Mouse (Mus musculus) kidney, embryonic 16.5 days (tissue): ENCODE results near the gene Mylk. TPM values are rescaled to one million over a fixed set of nuclear protein-coding genes. Genes with fewer than 3 reads are reported as not detected.

Experiments used
- ATAC-seq: fragments of 200-750 bp; cut with Nextera tagmentation; 2 replicates; pipeline ENCODE4 v1.8.0; 2017; ENCODE audit warnings: moderate TSS enrichment; ENCODE audit not compliant: low FRiP score, low TSS enrichment
- H3K27ac ChIP-seq: fragments of 300-500 bp; sonication (generic); 2 replicates; pipeline ENCODE4 v1.5.1; 2014; ENCODE audit warnings: low read length
- H3K27me3 ChIP-seq: fragments of 300-500 bp; sonication (generic); 2 replicates; pipeline ENCODE4 v1.6.1; 2014; ENCODE audit warnings: low read length, control low read depth, mixed read lengths; ENCODE audit not compliant: insufficient read depth
- H3K36me3 ChIP-seq: fragments of 300-500 bp; sonication (generic); 2 replicates; pipeline ENCODE4 v1.6.1; 2014; ENCODE audit warnings: low read length, control low read depth, mixed read lengths; ENCODE audit not compliant: insufficient read depth
- H3K4me1 ChIP-seq: fragments of 300-500 bp; sonication (generic); 2 replicates; pipeline ENCODE4 v1.6.1; 2014; ENCODE audit warnings: low read length, control low read depth, mixed read lengths; ENCODE audit not compliant: insufficient read depth
- H3K4me2 ChIP-seq: fragments of 300-500 bp; sonication (generic); replicated peaks from 2 replicates; pipeline ENCODE4 v1.6.1; 2014; ENCODE audit warnings: low read depth, low read length
- H3K4me3 ChIP-seq: fragments of 300-500 bp; sonication (generic); 2 replicates; pipeline ENCODE4 v1.5.1; 2014; ENCODE audit warnings: mild to moderate bottlenecking, low read length
- H3K9ac ChIP-seq: fragments of 300-500 bp; sonication (generic); replicated peaks from 2 replicates; pipeline ENCODE4 v1.6.1; 2014; ENCODE audit warnings: low read length
- H3K9me3 ChIP-seq: fragments of 300-500 bp; sonication (generic); 2 replicates; pipeline ENCODE4 v1.6.1; 2016; ENCODE audit warnings: low read length, control low read depth
- WGBS: fragments of 180-500 bp; shearing (Covaris S2); extraction: QIAGEN DNeasy Blood & Tissue Kit; methylation state at CpG from one replicate; pipeline ENCODE4 v1.1.7; 2014; 5-methylcytosine and 5-hydroxymethylcytosine counted together
- polyA plus RNA-seq: library from polyadenylated mRNA; unstranded; fragments of >200 nt; fragmentation: Nextera tagmentation; extraction: Ambion mirVana; gene quantifications from 2 replicates; pipeline ENCODE4 v1.2.1, GENCODE M21; 2015

Gene Mylk
- polyA plus RNA-seq, 1 experiment from 2014 or later, result 110 TPM

DNA sequence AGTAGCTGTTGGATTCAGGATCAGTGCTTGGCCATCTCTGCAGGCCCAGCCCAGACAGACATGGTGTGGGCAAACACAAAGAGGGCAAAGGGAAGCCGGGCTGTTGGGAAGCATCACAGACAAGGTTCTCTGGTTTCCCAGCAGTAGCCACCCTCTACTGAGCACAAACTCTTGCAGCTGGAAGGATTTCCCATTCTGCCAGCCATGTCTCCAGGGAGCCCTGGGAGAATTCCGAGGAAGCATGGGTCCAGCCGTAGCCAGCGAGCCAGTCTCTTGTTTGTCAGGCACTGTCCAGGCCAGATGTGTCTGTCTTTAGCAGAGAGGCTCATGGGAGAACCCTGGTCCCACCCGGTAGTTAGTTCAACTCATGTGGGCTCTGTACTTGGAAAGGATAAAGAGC, 215.2 kb downstream of the Mylk start:
- H3K9ac ChIP-seq, result peak overlapping the region; percentile 37; the same call in 1 of the 2 replicates
- peaks cover 58% of the 10 kb centered on the region for H3K4me1 ChIP-seq
- no peak overlapping the region for H3K4me2 ChIP-seq
- H3K9me3 ChIP-seq, result no peaks in the 10 kb centered on the region
- 62% methylated on average over 5 of the region's 5 CpGs for WGBS
- peak overlapping the region; percentile 88 for H3K27ac ChIP-seq
- H3K36me3 ChIP-seq, result peaks cover 11% of the 10 kb centered on the region
- no peak for ATAC-seq
- H3K27me3 ChIP-seq, result no peaks in the 10 kb centered on the region
- H3K4me3 ChIP-seq, result no peak overlapping the region

GRCm38 (mm10) chr16:34960866-34961582, 216.0 kb downstream of the Mylk start:
- no peaks in the 10 kb centered on the region for H3K9me3 ChIP-seq

DNA sequence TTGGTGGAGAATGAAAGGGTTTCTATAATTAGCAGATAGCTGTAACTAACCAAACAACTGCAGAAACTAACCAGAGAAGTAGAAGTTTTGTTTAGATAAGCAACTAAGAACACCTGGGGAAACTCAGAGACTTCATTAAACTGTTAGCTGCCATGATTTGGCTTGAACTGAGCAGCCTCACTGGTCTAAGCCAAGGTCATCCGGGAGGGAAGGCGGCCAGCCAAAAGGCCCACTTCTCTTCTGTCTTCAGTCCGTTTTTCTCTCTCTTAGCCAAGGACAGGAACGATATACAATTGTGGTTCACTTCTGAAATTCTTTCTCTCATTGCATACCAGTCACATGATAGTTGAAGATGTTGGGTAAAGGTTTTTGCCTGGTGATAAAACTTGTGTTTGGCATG, 217.3 kb downstream of the Mylk start:
- peak overlapping the region; percentile 85 for H3K27ac ChIP-seq
- peaks cover 74% of the 10 kb centered on the region for H3K4me1 ChIP-seq
- no peak overlapping the region for H3K4me2 ChIP-seq
- no peaks in the 10 kb centered on the region for H3K27me3 ChIP-seq
- WGBS, result 47% methylated on average over 4 of the region's 4 CpGs
- H3K36me3 ChIP-seq, result peaks cover 7% of the 10 kb centered on the region
- H3K4me3 ChIP-seq, result no peak overlapping the region
- H3K9me3 ChIP-seq, result no peaks in the 10 kb centered on the region
- no peak for ATAC-seq
- H3K9ac ChIP-seq, result no peak overlapping the region

More at GRCm38 (mm10) chr16:34960866-34961582, 216.0 kb downstream of the Mylk start:
- no peak overlapping the region for H3K4me3 ChIP-seq
- peaks cover 61% of the 10 kb centered on the region for H3K4me1 ChIP-seq
- peaks cover 7% of the 10 kb centered on the region for H3K36me3 ChIP-seq
- no peak overlapping the region for H3K4me2 ChIP-seq
- 41% methylated on average over 9 of the region's 9 CpGs for WGBS
- H3K27me3 ChIP-seq, result no peaks in the 10 kb centered on the region
- H3K9ac ChIP-seq, result no peak overlapping the region
- ATAC-seq, result no peak
- H3K27ac ChIP-seq, result peak overlapping the region; percentile 88

DNA sequence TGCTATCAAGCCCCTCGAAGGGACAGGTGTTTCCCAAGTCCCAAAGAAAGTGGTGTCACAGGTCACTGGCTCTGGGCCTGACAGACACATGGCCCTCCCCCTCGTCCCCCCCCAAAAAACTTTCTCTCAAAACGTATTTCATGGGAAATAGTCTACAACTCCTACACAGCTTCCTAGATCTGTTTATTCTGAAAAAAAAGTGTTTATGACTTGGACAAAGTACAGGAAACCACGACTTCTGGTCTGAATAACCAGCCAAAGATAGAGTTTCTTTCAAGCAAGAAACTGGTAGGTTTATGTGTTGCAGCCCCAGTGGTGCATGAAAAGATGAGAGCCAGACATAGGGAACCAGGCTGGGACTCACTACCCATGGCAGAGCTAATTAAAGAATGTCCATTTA, 218.0 kb downstream of the Mylk start:
- WGBS, result 6% methylated on average over 4 of the region's 4 CpGs
- 0 out of 2 replicates have a peak, but pooled peaks have one; percentile 4 for ATAC-seq
- Histone ChIP-seq H3K36me3 (peaks cover 7% of the 10 kb centered on the region), H3K4me3 (no peak overlapping the region), H3K27ac (peak overlapping the region; percentile 85), H3K27me3 (no peaks in the 10 kb centered on the region), H3K9ac (no peak overlapping the region), H3K9me3 (no peaks in the 10 kb centered on the region), H3K4me2 (no peak overlapping the region), H3K4me1 (peaks cover 67% of the 10 kb centered on the region)

GRCm38 (mm10) chr16:34966620-34967081, 221.6 kb downstream of the Mylk start:
- peak; percentile 57 for ATAC-seq
- H3K9ac ChIP-seq, result no peak overlapping the region; the same call in 1 of the 2 replicates
- H3K27ac ChIP-seq, result peak overlapping the region; percentile 70
- no peak overlapping the region for H3K4me2 ChIP-seq
- H3K9me3 ChIP-seq, result no peaks in the 10 kb centered on the region
- WGBS, result 43% methylated on average over 5 of the region's 5 CpGs
- H3K27me3 ChIP-seq, result no peaks in the 10 kb centered on the region
- H3K4me1 ChIP-seq, result peaks cover 33% of the 10 kb centered on the region
- H3K36me3 ChIP-seq, result peaks cover 7% of the 10 kb centered on the region
- no peak overlapping the region for H3K4me3 ChIP-seq

GRCm38 (mm10) chr16:34967120-34967800, 222.2 kb downstream of the Mylk start:
- peak; percentile 83 for ATAC-seq
- H3K9ac ChIP-seq, result no peak overlapping the region
- H3K27ac ChIP-seq, result peak overlapping the region; percentile 70
- H3K4me1 ChIP-seq, result peaks cover 28% of the 10 kb centered on the region
- H3K27me3 ChIP-seq, result no peaks in the 10 kb centered on the region
- H3K4me2 ChIP-seq, result no peak overlapping the region
- H3K4me3 ChIP-seq, result no peak overlapping the region
- 53% methylated on average over 10 of the region's 10 CpGs for WGBS
- no peaks in the 10 kb centered on the region for H3K9me3 ChIP-seq
- H3K36me3 ChIP-seq, result peaks cover 7% of the 10 kb centered on the region

DNA sequence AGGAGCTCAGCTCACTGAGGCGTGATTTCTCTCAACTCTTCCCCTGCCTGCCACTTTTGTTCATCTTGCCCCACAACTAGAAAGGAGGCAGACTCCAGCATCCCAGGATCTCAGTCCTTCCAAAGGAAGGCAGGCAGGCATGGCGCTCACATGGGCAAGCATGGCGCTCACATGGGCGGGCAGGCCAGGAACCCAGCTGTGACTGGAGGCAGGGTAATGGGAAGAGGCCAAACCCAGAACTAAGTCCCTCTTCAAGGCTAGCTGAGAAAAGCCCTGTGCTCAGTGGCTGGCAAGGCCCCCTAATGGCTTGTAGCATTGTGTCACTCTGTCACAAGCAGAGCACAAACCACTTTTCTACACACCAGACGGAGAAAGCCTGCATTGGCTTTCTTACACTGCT, 223.2 kb downstream of the Mylk start:
- 91% methylated on average over 5 of the region's 5 CpGs for WGBS
- no peaks in the 10 kb centered on the region for H3K9me3 ChIP-seq
- H3K9ac ChIP-seq, result no peak overlapping the region
- no peak overlapping the region for H3K27ac ChIP-seq
- no peak overlapping the region for H3K4me2 ChIP-seq
- no peak for ATAC-seq
- H3K36me3 ChIP-seq, result peaks cover 7% of the 10 kb centered on the region
- peaks cover 20% of the 10 kb centered on the region for H3K4me1 ChIP-seq
- no peaks in the 10 kb centered on the region for H3K27me3 ChIP-seq
- no peak overlapping the region for H3K4me3 ChIP-seq

DNA sequence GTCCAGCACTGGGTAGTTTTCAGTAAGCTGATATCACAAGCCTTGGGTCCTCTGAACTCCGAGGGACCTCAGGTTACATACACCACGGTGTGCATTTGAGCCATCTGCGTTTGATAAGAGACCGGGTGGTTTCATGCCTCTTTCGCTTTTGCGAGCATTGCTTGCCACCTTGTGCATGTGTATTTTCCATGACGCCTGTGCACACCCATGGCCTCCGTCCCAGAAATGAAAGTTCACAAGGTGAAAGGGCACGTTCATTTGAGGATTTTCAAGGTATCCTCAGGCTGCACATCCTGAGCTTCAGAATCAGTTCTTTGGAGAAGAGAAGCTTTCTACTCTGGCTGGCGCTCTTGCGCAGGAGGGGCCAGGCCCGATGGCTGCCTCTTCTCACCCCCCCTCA, 227.5 kb downstream of the Mylk start:
- H3K27me3 ChIP-seq, result no peaks in the 10 kb centered on the region
- no peak overlapping the region for H3K4me3 ChIP-seq
- H3K27ac ChIP-seq, result no peak overlapping the region
- no peak overlapping the region for H3K9ac ChIP-seq
- no peak overlapping the region for H3K4me2 ChIP-seq
- 67% methylated on average over 12 of the region's 12 CpGs for WGBS
- no peak for ATAC-seq
- H3K9me3 ChIP-seq, result no peaks in the 10 kb centered on the region
- H3K4me1 ChIP-seq, result no peaks in the 10 kb centered on the region
- H3K36me3 ChIP-seq, result peaks cover 9% of the 10 kb centered on the region

- ATAC-seq, result no peak
- 57% methylated on average over 2 of the region's 2 CpGs for WGBS
- Histone ChIP-seq H3K9ac (no peak overlapping the region), H3K9me3 (no peaks in the 10 kb centered on the region), H3K4me1 (no peaks in the 10 kb centered on the region), H3K27ac (no peak overlapping the region), H3K36me3 (peaks cover 14% of the 10 kb centered on the region), H3K4me2 (no peak overlapping the region), H3K27me3 (no peaks in the 10 kb centered on the region), H3K4me3 (no peak overlapping the region)
Measured at GRCm38 (mm10) chr16:34975544-34975943, 230.5 kb downstream of the Mylk start.

GRCm38 (mm10) chr16:34976630-34977029, 231.6 kb downstream of the Mylk start:
- peaks cover 14% of the 10 kb centered on the region for H3K36me3 ChIP-seq
- WGBS, result 82% methylated on average over 13 of the region's 13 CpGs
- no peak for ATAC-seq
- no peaks in the 10 kb centered on the region for H3K9me3 ChIP-seq
- no peak overlapping the region for H3K27ac ChIP-seq
- H3K4me2 ChIP-seq, result no peak overlapping the region
- H3K4me3 ChIP-seq, result no peak overlapping the region
- H3K27me3 ChIP-seq, result no peaks in the 10 kb centered on the region
- no peaks in the 10 kb centered on the region for H3K4me1 ChIP-seq
- no peak overlapping the region for H3K9ac ChIP-seq
